In genomic region chr11:73395374-73395773, GRCm38 (mm10) we compare ENCODE assay signal across 35 mouse cellular contexts. TPM values are rescaled to one million over a fixed set of nuclear protein-coding genes. Genes with fewer than 3 reads are reported as not detected.
A peak's percentile ranks its signal among the peaks of the same experiment; 100 is the strongest.
DNase-seq lines count a peak whose midpoint lies in the region; ATAC-seq and TF ChIP-seq lines count a peak whose summit lies in the region.
"Had no signal": no experiment of that assay in that cellular context is flagged by ENCODE, and none has a peak within 500 bp of the region (broad histone marks: within the 10 kb centered on the region; RNA-seq: fewer than 3 reads in every experiment).

No protein-coding gene starts in this region.

- no peak overlapping the region for H3K4me3 ChIP-seq in kidney, postnatal 0 days (replicated peaks; ENCODE audit: low read depth, low read length)
- no peak overlapping the region for H3K4me3 ChIP-seq in kidney, embryonic 15.5 days (replicated peaks)
- H3K4me3 ChIP-seq in midbrain, embryonic 15.5 days, result no peak overlapping the region
- H3K4me3 ChIP-seq in hindbrain, embryonic 12.5 days, result no peak overlapping the region
- H3K4me3 ChIP-seq: erythroblast, embryonic 14.5 days; heart, embryonic 13.5 days; intestine, embryonic 15.5 days; limb, embryonic 10.5 days; limb, embryonic 15.5 days; liver, embryonic 13.5 days; stomach, embryonic 15.5 days had no signal

- H3K4me1 ChIP-seq in kidney, postnatal 0 days (replicated peaks; ENCODE audit: insufficient read depth, low read length), result no peaks in the 10 kb centered on the region
- no peaks in the 10 kb centered on the region for H3K4me1 ChIP-seq in kidney, embryonic 15.5 days
- H3K4me1 ChIP-seq in midbrain, embryonic 15.5 days, result no peaks in the 10 kb centered on the region
- H3K4me1 ChIP-seq in hindbrain, embryonic 12.5 days, result no peaks in the 10 kb centered on the region
- H3K4me1 ChIP-seq: heart, embryonic 13.5 days; intestine, embryonic 15.5 days; limb, embryonic 10.5 days; limb, embryonic 15.5 days; liver, embryonic 13.5 days; stomach, embryonic 15.5 days had no signal

- H3K36me3 ChIP-seq in kidney, postnatal 0 days (ENCODE audit: insufficient read depth, low read length), result no peaks in the 10 kb centered on the region
- H3K36me3 ChIP-seq in kidney, embryonic 15.5 days, result no peaks in the 10 kb centered on the region
- no peaks in the 10 kb centered on the region for H3K36me3 ChIP-seq in midbrain, embryonic 15.5 days (replicated peaks)
- no peaks in the 10 kb centered on the region for H3K36me3 ChIP-seq in hindbrain, embryonic 12.5 days
- H3K36me3 ChIP-seq: heart, embryonic 13.5 days; intestine, embryonic 15.5 days; limb, embryonic 10.5 days; limb, embryonic 15.5 days; liver, embryonic 13.5 days; stomach, embryonic 15.5 days had no signal

- ATAC-seq in kidney, postnatal 0 days (replicated peaks; ENCODE audit: low FRiP score, low read depth), result no peak
- no peak for ATAC-seq in kidney, embryonic 15.5 days (replicated peaks; ENCODE audit: low FRiP score)
- ATAC-seq in midbrain, embryonic 15.5 days (replicated peaks), result no peak
- no peak for ATAC-seq in frontal cortex, adult (ENCODE audit: low TSS enrichment)
- ATAC-seq in hindbrain, embryonic 12.5 days (ENCODE audit: low FRiP score), result no peak
- ATAC-seq: forebrain, embryonic 16.5 days; hindbrain, postnatal 0 days; intestine, embryonic 15.5 days had no signal

- 71% methylated on average over 4 of the region's 4 CpGs for WGBS in kidney, postnatal 0 days
- 56% methylated on average over 4 of the region's 4 CpGs for WGBS in kidney, embryonic 15.5 days
- WGBS in midbrain, embryonic 15.5 days, result 76% methylated on average over 4 of the region's 4 CpGs
- 75% methylated on average over 4 of the region's 4 CpGs for WGBS in hindbrain, embryonic 12.5 days

- DNase-seq in kidney, postnatal 0 days (ENCODE audit: low spot score), result peak; percentile 9
- DNase-seq in 3T3-L1 (ENCODE audit: low read depth, low spot score), result peak; percentile 8
- peak; percentile 21 for DNase-seq in ES-CJ7 (ENCODE audit: low read depth, low spot score)
- peak; percentile 22 for DNase-seq in WW6 (ENCODE audit: low read depth, low spot score)
- DNase-seq: cerebellum, adult 2 months; cerebellum, postnatal 14 days; layer of hippocampus, adult 9-11 months; liver, embryonic 13.5 days; lung, adult 18-20 months; lung, postnatal 14 days; right cerebral cortex, postnatal 25 days; thymus, postnatal 14 days had no signal

- TF ChIP-seq CTCF in kidney, postnatal 0 days (IDR thresholded peaks at IDR 0.05; ENCODE audit: low read depth), result no peak

- no peaks in the 10 kb centered on the region for H3K9me3 ChIP-seq in kidney, postnatal 0 days (replicated peaks; ENCODE audit: low read length)
- no peaks in the 10 kb centered on the region for H3K9me3 ChIP-seq in kidney, embryonic 15.5 days (replicated peaks)
- H3K9me3 ChIP-seq in midbrain, embryonic 15.5 days, result no peaks in the 10 kb centered on the region
- peaks cover 4% of the 10 kb centered on the region for H3K9me3 ChIP-seq in hindbrain, embryonic 12.5 days (replicated peaks)
- H3K9me3 ChIP-seq: intestine, embryonic 15.5 days; limb, embryonic 10.5 days; limb, embryonic 15.5 days; liver, embryonic 13.5 days; stomach, embryonic 15.5 days had no signal

- no peaks in the 10 kb centered on the region for H3K27me3 ChIP-seq in kidney, postnatal 0 days (ENCODE audit: insufficient read depth, low read length)
- H3K27me3 ChIP-seq in kidney, embryonic 15.5 days, result no peaks in the 10 kb centered on the region
- no peaks in the 10 kb centered on the region for H3K27me3 ChIP-seq in midbrain, embryonic 15.5 days (replicated peaks)
- no peaks in the 10 kb centered on the region for H3K27me3 ChIP-seq in hindbrain, embryonic 12.5 days
- H3K27me3 ChIP-seq: heart, embryonic 13.5 days; intestine, embryonic 15.5 days; limb, embryonic 15.5 days; liver, embryonic 13.5 days; stomach, embryonic 15.5 days had no signal

- no peak overlapping the region for H3K27ac ChIP-seq in kidney, postnatal 0 days
- no peak overlapping the region for H3K27ac ChIP-seq in kidney, embryonic 15.5 days
- no peak overlapping the region for H3K27ac ChIP-seq in midbrain, embryonic 15.5 days
- H3K27ac ChIP-seq in hindbrain, embryonic 12.5 days, result no peak overlapping the region
- H3K27ac ChIP-seq: heart, embryonic 13.5 days; hindbrain, postnatal 0 days; intestine, embryonic 15.5 days; limb, embryonic 10.5 days; limb, embryonic 15.5 days; liver, embryonic 13.5 days; stomach, embryonic 15.5 days had no signal

- H3K9ac ChIP-seq in kidney, postnatal 0 days (ENCODE audit: low read depth, low read length), result no peak overlapping the region
- no peak overlapping the region for H3K9ac ChIP-seq in kidney, embryonic 15.5 days
- no peak overlapping the region for H3K9ac ChIP-seq in midbrain, embryonic 15.5 days
- no peak overlapping the region for H3K9ac ChIP-seq in hindbrain, embryonic 12.5 days
- H3K9ac ChIP-seq: heart, embryonic 13.5 days; intestine, embryonic 15.5 days; limb, embryonic 15.5 days; liver, embryonic 13.5 days; stomach, embryonic 15.5 days had no signal

- H3K4me2 ChIP-seq in kidney, postnatal 0 days (ENCODE audit: low read length), result no peak overlapping the region
- H3K4me2 ChIP-seq in kidney, embryonic 15.5 days, result no peak overlapping the region
- H3K4me2 ChIP-seq in midbrain, embryonic 15.5 days, result no peak overlapping the region
- H3K4me2 ChIP-seq in hindbrain, embryonic 12.5 days (replicated peaks), result no peak overlapping the region
- H3K4me2 ChIP-seq: heart, embryonic 13.5 days; intestine, embryonic 15.5 days; limb, embryonic 15.5 days; liver, embryonic 13.5 days; midbrain, embryonic 11.5 days; stomach, embryonic 15.5 days had no signal

RNA-seq across cellular contexts. Expression of gene Olfr1, which starts 4.0 kb away (rescaled TPM):
- polyA plus RNA-seq in kidney, postnatal 0 days (2015; fragmentation: Nextera tagmentation; extraction: Ambion mirVana), result not detected in 2 replicates
- polyA plus RNA-seq in kidney, embryonic 15.5 days (2015; fragmentation: Nextera tagmentation; extraction: Ambion mirVana), result not detected in 2 replicates
- polyA plus RNA-seq in midbrain, embryonic 15.5 days (2015; fragmentation: Nextera tagmentation; extraction: Ambion mirVana), result not detected in 2 replicates
- polyA plus RNA-seq in hindbrain, embryonic 12.5 days (2016; fragmentation: Nextera tagmentation; extraction: Ambion mirVana), result not detected in 2 replicates
- polyA plus RNA-seq: C2C12; cerebellum, adult 2 months; cortical plate, adult 2 months; embryonic facial prominence, embryonic 14.5 days; erythroblast, embryonic 14.5 days; forebrain, embryonic 11.5 days; forebrain, embryonic 16.5 days; gonadal fat pad, adult 2 months; heart, embryonic 13.5 days; hindbrain, embryonic 11.5 days; hindbrain, postnatal 0 days; intestine, embryonic 15.5 days; kidney, embryonic 14.5 days; limb, embryonic 10.5 days; limb, embryonic 15.5 days; liver, embryonic 13.5 days; midbrain, embryonic 11.5 days; midbrain, postnatal 0 days; neural tube, embryonic 14.5 days; stomach, embryonic 15.5 days; urinary bladder, adult 2 months had no signal

RNA-seq across cellular contexts. Expression of gene Olfr376, which starts 24.3 kb away (rescaled TPM):
- not detected in 2 replicates for polyA plus RNA-seq in kidney, postnatal 0 days (2015; fragmentation: Nextera tagmentation; extraction: Ambion mirVana)
- polyA plus RNA-seq in kidney, embryonic 15.5 days (2015; fragmentation: Nextera tagmentation; extraction: Ambion mirVana), result not detected in 2 replicates
- not detected in 2 replicates for polyA plus RNA-seq in midbrain, embryonic 15.5 days (2015; fragmentation: Nextera tagmentation; extraction: Ambion mirVana)
- not detected in 2 replicates for polyA plus RNA-seq in hindbrain, embryonic 12.5 days (2016; fragmentation: Nextera tagmentation; extraction: Ambion mirVana)
- polyA plus RNA-seq: C2C12; cerebellum, adult 2 months; cortical plate, adult 2 months; embryonic facial prominence, embryonic 14.5 days; erythroblast, embryonic 14.5 days; forebrain, embryonic 11.5 days; forebrain, embryonic 16.5 days; gonadal fat pad, adult 2 months; heart, embryonic 13.5 days; hindbrain, embryonic 11.5 days; hindbrain, postnatal 0 days; intestine, embryonic 15.5 days; kidney, embryonic 14.5 days; limb, embryonic 10.5 days; limb, embryonic 15.5 days; liver, embryonic 13.5 days; midbrain, embryonic 11.5 days; midbrain, postnatal 0 days; neural tube, embryonic 14.5 days; stomach, embryonic 15.5 days; urinary bladder, adult 2 months had no signal

RNA-seq across cellular contexts. Expression of gene Olfr378, which starts 32.9 kb away (rescaled TPM):
- not detected in 2 replicates for polyA plus RNA-seq in kidney, postnatal 0 days (2015; fragmentation: Nextera tagmentation; extraction: Ambion mirVana)
- not detected in 2 replicates for polyA plus RNA-seq in kidney, embryonic 15.5 days (2015; fragmentation: Nextera tagmentation; extraction: Ambion mirVana)
- not detected in 2 replicates for polyA plus RNA-seq in midbrain, embryonic 15.5 days (2015; fragmentation: Nextera tagmentation; extraction: Ambion mirVana)
- not detected in 2 replicates for polyA plus RNA-seq in hindbrain, embryonic 12.5 days (2016; fragmentation: Nextera tagmentation; extraction: Ambion mirVana)
- polyA plus RNA-seq: C2C12; cerebellum, adult 2 months; cortical plate, adult 2 months; erythroblast, embryonic 14.5 days; forebrain, embryonic 11.5 days; forebrain, embryonic 16.5 days; gonadal fat pad, adult 2 months; heart, embryonic 13.5 days; hindbrain, embryonic 11.5 days; hindbrain, postnatal 0 days; intestine, embryonic 15.5 days; kidney, embryonic 14.5 days; limb, embryonic 10.5 days; limb, embryonic 15.5 days; liver, embryonic 13.5 days; midbrain, embryonic 11.5 days; midbrain, postnatal 0 days; neural tube, embryonic 14.5 days; stomach, embryonic 15.5 days; urinary bladder, adult 2 months had no signal

RNA-seq across cellular contexts. Expression of gene Olfr20, which starts 44.8 kb away (rescaled TPM):
- not detected in 2 replicates for polyA plus RNA-seq in kidney, postnatal 0 days (2015; fragmentation: Nextera tagmentation; extraction: Ambion mirVana)
- not detected in 2 replicates for polyA plus RNA-seq in kidney, embryonic 15.5 days (2015; fragmentation: Nextera tagmentation; extraction: Ambion mirVana)
- polyA plus RNA-seq in midbrain, embryonic 15.5 days (2015; fragmentation: Nextera tagmentation; extraction: Ambion mirVana), result not detected in 2 replicates
- polyA plus RNA-seq in hindbrain, embryonic 12.5 days (2016; fragmentation: Nextera tagmentation; extraction: Ambion mirVana), result not detected in 2 replicates
- polyA plus RNA-seq: C2C12; cerebellum, adult 2 months; cortical plate, adult 2 months; embryonic facial prominence, embryonic 14.5 days; erythroblast, embryonic 14.5 days; forebrain, embryonic 11.5 days; forebrain, embryonic 16.5 days; heart, embryonic 13.5 days; hindbrain, embryonic 11.5 days; hindbrain, postnatal 0 days; intestine, embryonic 15.5 days; kidney, embryonic 14.5 days; limb, embryonic 10.5 days; limb, embryonic 15.5 days; liver, embryonic 13.5 days; midbrain, embryonic 11.5 days; midbrain, postnatal 0 days; neural tube, embryonic 14.5 days; stomach, embryonic 15.5 days had no signal
